Mouse (Mus musculus) right cerebral cortex, adult 18-20 months (tissue): ENCODE measurements around the gene Bcl2.

ENCODE experiments used
- DNase-seq: peaks from one replicate; pipeline ENCODE4 v3.0.0; 2022; ENCODE audit warnings: mixed read lengths

Bcl2 gene

GRCm38 (mm10) chr1:106662486-106662885 is 51.6 kb downstream of the Bcl2 start:
- DNase-seq = no peak

- no peak for DNase-seq
Measured at GRCm38 (mm10) chr1:106658293-106658847, 55.7 kb downstream of the Bcl2 start.

- DNase-seq = no peak
Measured at GRCm38 (mm10) chr1:106656207-106656738, 57.8 kb downstream of the Bcl2 start.

- DNase-seq = no peak
Measured at GRCm38 (mm10) chr1:106654254-106654653, 59.8 kb downstream of the Bcl2 start.

- peak; percentile 20 for DNase-seq
Measured at GRCm38 (mm10) chr1:106653441-106653860, 60.6 kb downstream of the Bcl2 start.

GRCm38 (mm10) chr1:106651211-106651610 is 62.9 kb downstream of the Bcl2 start:
- DNase-seq = no peak

GRCm38 (mm10) chr1:106650427-106650826 is 63.6 kb downstream of the Bcl2 start:
- no peak for DNase-seq

GRCm38 (mm10) chr1:106647336-106647735 is 66.7 kb downstream of the Bcl2 start:
- no peak for DNase-seq

GRCm38 (mm10) chr1:106644566-106644965 is 69.5 kb downstream of the Bcl2 start:
- no peak for DNase-seq

- no peak for DNase-seq
Measured at GRCm38 (mm10) chr1:106643527-106643926, 70.5 kb downstream of the Bcl2 start.

GRCm38 (mm10) chr1:106640577-106640976 is 73.5 kb downstream of the Bcl2 start:
- no peak for DNase-seq

GRCm38 (mm10) chr1:106637705-106638104 is 76.4 kb downstream of the Bcl2 start:
- no peak for DNase-seq

GRCm38 (mm10) chr1:106636714-106637113 is 77.4 kb downstream of the Bcl2 start:
- DNase-seq = no peak

GRCm38 (mm10) chr1:106633207-106633606 is 80.9 kb downstream of the Bcl2 start:
- no peak for DNase-seq

GRCm38 (mm10) chr1:106631869-106632463 is 82.1 kb downstream of the Bcl2 start:
- no peak for DNase-seq

GRCm38 (mm10) chr1:106630973-106631372 is 83.1 kb downstream of the Bcl2 start:
- no peak for DNase-seq

- peak; percentile 31 for DNase-seq
Measured at GRCm38 (mm10) chr1:106629931-106630682, 84.0 kb downstream of the Bcl2 start.

- DNase-seq = no peak
Measured at GRCm38 (mm10) chr1:106629470-106629830, 84.6 kb downstream of the Bcl2 start.

- no peak for DNase-seq
Measured at GRCm38 (mm10) chr1:106628718-106629469, 85.2 kb downstream of the Bcl2 start.

- DNase-seq = no peak
Measured at GRCm38 (mm10) chr1:106628279-106628678, 85.8 kb downstream of the Bcl2 start.

- peak; percentile 17 for DNase-seq
Measured at GRCm38 (mm10) chr1:106627241-106627640, 86.8 kb downstream of the Bcl2 start.

- DNase-seq = no peak
Measured at GRCm38 (mm10) chr1:106620174-106620931, 93.7 kb downstream of the Bcl2 start.
